1 mouse cellular context compared by ENCODE assay signal in the genomic region with DNA sequence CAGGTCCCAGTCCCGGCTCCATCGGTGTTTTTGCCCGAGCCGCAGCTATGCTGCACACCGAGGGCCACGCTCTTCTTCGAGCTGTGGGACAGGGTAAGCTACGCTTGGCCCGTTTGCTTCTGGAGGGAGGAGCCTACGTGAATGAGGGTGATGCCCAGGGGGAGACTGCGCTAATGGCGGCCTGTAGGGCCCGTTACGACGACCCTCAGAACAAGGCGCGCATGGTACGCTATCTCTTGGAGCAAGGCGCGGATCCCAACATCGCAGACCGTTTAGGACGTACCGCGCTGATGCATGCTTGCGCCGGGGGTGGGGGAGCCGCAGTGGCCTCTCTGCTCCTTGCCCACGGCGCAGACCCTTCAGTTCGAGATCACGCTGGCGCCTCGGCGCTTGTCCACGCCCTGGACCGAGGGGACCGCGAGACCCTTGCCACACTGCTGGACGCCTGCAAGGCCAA.
TF ChIP-seq lines count a peak whose summit lies in the region.

No protein-coding gene starts in this region.

TF ChIP-seq in MEL, 35 proteins besides CTCF, POLR2A, EP300 and RAD21 (continued from another document):
- TF ChIP-seq MAFK (IDR thresholded peaks at IDR 0.05; ENCODE audit: borderline replicate concordance, low read depth, low read length) (no peak), KAT2A (conservative IDR thresholded peaks at IDR 0.05; ENCODE audit: low read depth, low read length) (no peak), USF2 (IDR thresholded peaks at IDR 0.05; ENCODE audit: borderline replicate concordance in 1 of 2, insufficient read depth in 1 of 2, low read depth in 1 of 2, low read length in 2 of 2) (no peak), MAZ (IDR thresholded peaks at IDR 0.05; ENCODE audit: low read depth, low read length) (no peak), MYB (IDR thresholded peaks at IDR 0.05; ENCODE audit: low read depth, low read length) (no peak), JUND (IDR thresholded peaks at IDR 0.05; ENCODE audit: low read depth, low read length) (no peak), UBTF (IDR thresholded peaks at IDR 0.05; ENCODE audit: borderline replicate concordance, insufficient read depth, low read depth, low read length) (no peak)
